Mouse (Mus musculus): ENCODE data around the gene Zfp146.

DNA sequence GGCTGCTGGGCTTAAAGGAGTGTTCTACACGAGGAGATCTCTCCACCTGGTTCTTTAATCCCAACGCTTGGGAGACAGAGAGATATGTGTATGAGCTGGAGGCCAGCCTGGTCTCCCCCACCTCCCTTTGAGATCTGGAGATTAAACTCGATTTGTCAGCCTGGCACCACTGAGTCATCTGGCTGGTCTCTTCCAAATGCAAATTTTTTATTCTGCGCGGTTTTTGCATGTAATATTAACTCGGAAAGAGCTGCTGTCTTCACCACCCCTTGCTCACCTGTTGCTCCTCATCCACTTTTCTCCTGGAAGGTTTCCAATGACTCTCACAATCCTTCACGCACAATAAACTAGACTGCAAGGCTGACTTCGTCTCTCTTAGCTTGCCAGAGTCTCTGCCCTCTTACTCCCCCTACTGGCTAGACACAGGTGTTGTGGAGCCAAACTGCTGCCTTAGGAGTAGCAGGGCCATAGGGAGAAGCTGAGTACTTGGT, 29.0 kb upstream of the Zfp146 start, which contains the start of gene Capns1:
- TF ChIP-seq CTCF (IDR thresholded peaks at IDR 0.05) (peak; percentile 94), EP300 (IDR thresholded peaks at IDR 0.05) (no peak)
